Mouse (Mus musculus) heart, adult 8-10 months (tissue): Measurements from ENCODE around the gene Brk1. TPM values are rescaled to one million over a fixed set of nuclear protein-coding genes. Genes with fewer than 3 reads are reported as not detected.
A peak's percentile ranks its signal among the peaks of the same experiment; 100 is the strongest.

Experiments
- DNase-seq: peaks from one replicate; pipeline ENCODE4 v3.0.0; 2022; ENCODE audit warnings: low spot score
- total RNA-seq, 4 experiments: library from RNA; stranded (reverse); gene quantifications; 2 replicates each; pipeline ENCODE4 v1.2.4; 2022

Gene Brk1
- total RNA-seq = 10 to 100 TPM; 68.5 to 83.3 (median 75.0) TPM

GRCm38 (mm10) chr6:113604432-113605223 lies at the start of gene Brk1:
Gene Brk1, plus strand, starts transcription at chr6:113604772.
- peak; percentile 84 for DNase-seq

DNA sequence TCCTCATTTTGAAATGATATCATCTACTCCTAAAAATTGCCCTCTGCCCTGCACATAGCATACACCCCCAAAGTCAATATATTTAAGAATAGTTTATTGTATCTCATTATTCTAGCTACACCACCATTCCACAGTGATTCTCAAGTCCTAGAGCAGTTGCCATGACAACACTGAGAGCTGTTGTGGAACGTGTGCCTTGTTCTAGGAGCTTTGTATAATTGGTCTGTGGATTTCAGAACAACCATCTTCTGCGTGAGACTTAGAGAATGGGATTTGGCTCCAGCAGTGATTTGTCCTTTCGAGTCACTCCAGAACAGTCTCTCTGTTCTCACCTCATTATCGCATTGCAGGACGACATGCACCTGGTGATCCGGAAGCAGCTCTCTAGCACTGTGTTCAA lies 44.8 kb upstream of the Brk1 start:
- no peak for DNase-seq

DNA sequence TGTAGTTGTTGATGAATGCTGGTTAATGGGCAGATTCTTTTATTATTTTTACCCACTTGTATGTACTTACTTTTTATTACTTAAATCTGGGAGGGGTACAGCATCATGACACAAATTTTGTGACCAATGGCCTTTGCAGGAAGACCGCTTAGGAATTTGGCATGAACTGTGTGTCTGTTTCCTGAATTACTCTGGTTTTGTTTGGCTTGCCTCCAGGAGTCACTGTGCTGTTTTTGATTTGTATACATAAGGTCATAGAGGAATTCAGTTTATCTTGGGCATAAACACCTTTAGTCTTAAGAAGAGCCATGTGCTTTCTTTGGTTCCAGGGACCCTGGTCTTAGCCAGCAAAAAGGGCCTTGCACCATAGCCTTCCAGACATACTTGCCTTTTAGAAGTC lies 40.0 kb upstream of the Brk1 start:
- DNase-seq = no peak

GRCm38 (mm10) chr6:113576044-113576443 lies 28.5 kb upstream of the Brk1 start:
- DNase-seq = no peak

GRCm38 (mm10) chr6:113579306-113579705 lies 25.3 kb upstream of the Brk1 start:
- DNase-seq = no peak

GRCm38 (mm10) chr6:113583023-113583422 lies 21.5 kb upstream of the Brk1 start:
- no peak for DNase-seq

GRCm38 (mm10) chr6:113585065-113585464 lies 19.5 kb upstream of the Brk1 start:
- no peak for DNase-seq

- peak; percentile 8 for DNase-seq
These were observed 17.9 kb upstream of the Brk1 start for GRCm38 (mm10) chr6:113586466-113587183.

DNA sequence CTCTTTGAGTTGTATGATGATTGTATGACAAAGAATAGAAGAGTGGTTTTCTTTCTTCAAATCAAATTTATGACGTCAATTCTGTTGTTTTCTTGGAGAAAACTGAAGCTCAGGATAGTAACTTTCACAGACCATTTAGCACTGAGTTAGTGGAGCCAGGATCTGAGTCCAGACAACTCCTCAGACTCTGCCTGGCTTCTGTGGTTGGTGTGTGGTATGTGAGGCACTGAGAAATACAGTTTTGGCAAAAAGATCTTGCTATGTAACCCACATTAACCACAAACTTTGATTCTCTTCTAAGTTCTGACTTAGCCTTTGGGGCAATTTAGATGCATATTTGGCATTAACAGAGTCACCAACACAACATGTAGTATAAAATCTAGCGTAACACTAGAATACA lies 11.9 kb upstream of the Brk1 start:
- no peak for DNase-seq

- no peak for DNase-seq
These were observed 6.6 kb upstream of the Brk1 start for GRCm38 (mm10) chr6:113597945-113598344.

DNA sequence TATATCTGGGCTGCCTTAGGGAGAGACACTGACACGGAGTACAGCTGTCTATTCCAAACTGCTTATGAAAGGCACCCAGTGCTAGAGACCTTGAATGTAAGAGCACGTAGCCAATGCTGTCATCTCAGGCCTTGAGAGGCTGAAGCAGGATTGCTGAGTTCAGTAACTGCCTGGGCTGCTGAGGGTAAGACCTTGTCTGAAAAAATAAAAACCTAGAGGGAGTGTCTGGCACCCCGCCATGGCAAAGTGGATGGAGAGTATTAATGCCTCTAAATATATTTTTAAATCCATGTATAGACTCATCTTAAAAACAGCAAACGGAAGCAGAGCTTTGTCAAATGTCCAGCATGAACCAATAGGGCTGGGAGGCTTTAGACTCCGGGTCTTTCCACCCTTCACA lies 4.7 kb upstream of the Brk1 start:
- DNase-seq = no peak

DNA sequence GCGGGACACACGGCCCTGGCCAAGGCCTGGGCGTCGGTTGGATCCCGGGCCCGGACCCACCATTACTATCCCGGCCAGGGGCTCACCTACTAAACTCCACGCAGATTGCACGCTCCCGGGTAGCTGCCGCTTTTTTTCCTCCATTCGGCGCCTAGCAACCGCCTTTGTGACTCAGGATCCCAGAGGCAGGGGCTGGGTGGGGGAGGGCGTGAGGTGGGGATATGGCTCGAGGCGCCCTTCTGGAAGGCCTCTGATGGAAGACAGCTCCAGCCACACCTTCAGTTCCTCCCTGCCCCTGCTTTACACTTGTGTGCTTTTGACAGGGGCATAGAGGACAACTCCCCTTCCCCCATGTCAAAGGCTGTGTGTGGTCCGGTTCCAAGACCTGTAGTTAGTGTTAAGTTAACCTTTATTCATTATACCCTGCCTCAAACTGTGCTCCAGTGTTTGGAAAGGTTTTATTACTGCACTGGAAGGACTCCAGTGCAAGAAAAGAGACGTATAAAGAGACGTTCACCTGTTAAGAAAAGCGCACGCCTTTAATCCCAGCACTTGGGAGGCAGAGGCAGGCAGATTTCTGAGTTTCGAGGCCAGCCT lies 3.9 kb upstream of the Brk1 start, which contains the start of gene Fancd2os:
TSS of gene Fancd2os (minus strand) at position 173 of the 597 bp plus-strand sequence.
- no peak for DNase-seq

DNA sequence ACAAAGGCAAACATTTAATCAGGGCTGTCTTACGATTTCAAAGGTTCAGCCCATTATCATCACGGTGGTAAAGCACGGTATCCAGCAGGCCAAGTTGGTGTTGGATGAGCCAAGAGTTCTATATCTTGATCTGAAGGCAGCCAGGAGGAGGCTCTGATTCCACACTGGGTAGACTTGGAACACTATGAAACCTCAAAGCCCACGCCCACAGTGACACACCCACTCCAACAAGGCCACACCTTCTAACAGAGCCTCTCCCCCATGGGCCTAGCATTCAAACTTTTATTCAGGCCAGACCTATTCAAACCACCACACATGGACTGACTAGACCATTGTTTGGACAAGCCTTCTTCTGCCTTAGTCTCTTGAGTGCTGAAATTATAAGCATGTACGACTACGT lies 1.8 kb upstream of the Brk1 start:
- DNase-seq = no peak

GRCm38 (mm10) chr6:113603993-113604392 lies 579 bp upstream of the Brk1 start:
- no peak for DNase-seq

GRCm38 (mm10) chr6:113605224-113605545 lies 613 bp downstream of the Brk1 start:
- DNase-seq = no peak

GRCm38 (mm10) chr6:113608871-113609270 lies 4.3 kb downstream of the Brk1 start:
- DNase-seq = no peak

DNA sequence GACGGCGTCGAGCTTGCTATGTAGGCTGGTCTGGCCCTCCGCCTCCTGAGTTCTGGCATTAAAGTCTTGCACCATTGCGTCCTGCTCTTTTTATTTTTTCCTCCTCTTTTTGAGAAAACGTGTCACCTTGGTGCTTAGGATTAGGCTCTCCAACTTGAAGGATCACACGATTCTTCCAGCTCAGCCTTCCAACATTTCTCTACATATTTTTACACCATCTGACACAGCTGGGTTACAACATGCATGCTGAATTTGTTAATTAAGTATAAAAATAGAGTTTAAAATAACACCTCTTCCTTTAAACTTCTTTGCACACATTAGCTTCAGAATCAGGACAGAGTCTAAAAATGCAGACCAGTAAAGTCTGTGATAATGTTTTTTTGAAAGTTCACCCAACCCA lies 4.7 kb downstream of the Brk1 start:
- no peak for DNase-seq

- no peak for DNase-seq
These were observed 7.8 kb downstream of the Brk1 start for GRCm38 (mm10) chr6:113612258-113612969.

DNA sequence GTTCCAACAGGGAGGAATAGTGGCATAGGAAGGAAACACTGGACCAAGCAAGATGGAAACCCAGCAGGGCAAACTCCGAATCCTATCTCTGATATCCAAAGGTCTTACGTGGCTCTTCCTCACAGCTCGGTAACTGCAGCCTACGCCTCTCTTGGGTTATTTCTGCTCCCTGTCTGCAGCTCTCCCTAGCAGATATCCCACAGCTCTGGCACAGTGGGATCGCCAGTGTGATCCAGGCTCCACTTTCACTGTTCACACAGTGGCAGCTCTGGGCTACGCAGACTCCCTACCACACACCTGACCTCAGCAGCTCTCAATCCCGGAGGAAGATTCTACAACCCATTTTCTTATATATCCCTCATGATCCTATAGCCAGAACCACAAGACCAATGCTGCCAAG lies 9.6 kb downstream of the Brk1 start:
- no peak for DNase-seq

- no peak for DNase-seq
These were observed 10.4 kb downstream of the Brk1 start for GRCm38 (mm10) chr6:113614997-113615396.

GRCm38 (mm10) chr6:113615489-113615888 lies 10.9 kb downstream of the Brk1 start:
- DNase-seq = no peak

DNA sequence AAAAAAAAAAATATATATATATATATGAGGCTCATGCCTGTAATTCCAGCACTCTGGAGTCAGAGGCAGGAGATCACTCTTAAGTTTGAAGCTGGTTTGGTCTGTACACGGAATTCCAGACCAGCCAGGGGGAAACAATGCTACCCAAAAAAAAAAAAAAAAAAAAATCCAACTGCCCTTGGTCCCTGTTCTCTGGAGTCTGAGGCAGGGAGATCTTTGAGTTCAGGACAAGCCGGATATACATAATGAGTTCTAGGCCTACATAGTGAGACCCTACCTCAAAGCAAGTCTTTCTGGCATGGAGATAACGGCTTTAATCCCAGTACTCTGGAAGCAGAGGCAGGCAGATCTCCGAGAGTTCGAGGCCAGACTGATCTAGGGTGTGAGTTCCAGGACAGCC lies 18.8 kb downstream of the Brk1 start:
- DNase-seq = no peak
